Mouse (Mus musculus) testis, postnatal 14 days (tissue): Measurements from ENCODE around the gene Cipc.
A peak's percentile ranks its signal among the peaks of the same experiment; 100 is the strongest.

Experiments
- DNase-seq: peaks from one replicate; pipeline ENCODE4 v3.0.0; 2021; ENCODE audit warnings: low spot score

Gene Cipc

GRCm38 (mm10) chr12:86946862-86947574, at the start of gene Cipc:
Gene Cipc (plus strand): TSS chr12:86947043.
- DNase-seq = peak; percentile 99

GRCm38 (mm10) chr12:86897769-86898273, 49.0 kb upstream of the Cipc start:
- no peak for DNase-seq

GRCm38 (mm10) chr12:86898448-86898847, 48.4 kb upstream of the Cipc start:
- no peak for DNase-seq

- DNase-seq = peak; percentile 55
Measured at GRCm38 (mm10) chr12:86899461-86900179, 47.2 kb upstream of the Cipc start.

GRCm38 (mm10) chr12:86903828-86904806, 42.7 kb upstream of the Cipc start:
- no peak for DNase-seq

- no peak for DNase-seq
Measured at GRCm38 (mm10) chr12:86905203-86905602, 41.6 kb upstream of the Cipc start.

GRCm38 (mm10) chr12:86905876-86906275, 41.0 kb upstream of the Cipc start:
- no peak for DNase-seq

- peak; percentile 70 for DNase-seq
Measured at GRCm38 (mm10) chr12:86906395-86906794, 40.4 kb upstream of the Cipc start.

GRCm38 (mm10) chr12:86911482-86911931, 35.3 kb upstream of the Cipc start:
- no peak for DNase-seq

- no peak for DNase-seq
Measured at GRCm38 (mm10) chr12:86912335-86913093, 34.3 kb upstream of the Cipc start.

GRCm38 (mm10) chr12:86914351-86914750, 32.5 kb upstream of the Cipc start:
- no peak for DNase-seq

- no peak for DNase-seq
Measured at GRCm38 (mm10) chr12:86914756-86915155, 32.1 kb upstream of the Cipc start.

GRCm38 (mm10) chr12:86915617-86916016, 31.2 kb upstream of the Cipc start:
- no peak for DNase-seq

GRCm38 (mm10) chr12:86916796-86917573, 29.9 kb upstream of the Cipc start:
- no peak for DNase-seq

- DNase-seq = no peak
Measured at GRCm38 (mm10) chr12:86918361-86918967, 28.4 kb upstream of the Cipc start.

- DNase-seq = no peak
Measured at GRCm38 (mm10) chr12:86918983-86919722, 27.7 kb upstream of the Cipc start.

- DNase-seq = peak; percentile 55
Measured at GRCm38 (mm10) chr12:86923837-86924236, 23.0 kb upstream of the Cipc start.

GRCm38 (mm10) chr12:86930934-86931729, 15.7 kb upstream of the Cipc start:
- no peak for DNase-seq
